Mouse (Mus musculus): Measurements from ENCODE around the gene Wnt16. TPM values are rescaled to one million over a fixed set of nuclear protein-coding genes. Genes with fewer than 3 reads are reported as not detected.

Wnt16 gene
- polyA plus RNA-seq, 1 experiment from 2014 or later, result 2.1 TPM

DNA sequence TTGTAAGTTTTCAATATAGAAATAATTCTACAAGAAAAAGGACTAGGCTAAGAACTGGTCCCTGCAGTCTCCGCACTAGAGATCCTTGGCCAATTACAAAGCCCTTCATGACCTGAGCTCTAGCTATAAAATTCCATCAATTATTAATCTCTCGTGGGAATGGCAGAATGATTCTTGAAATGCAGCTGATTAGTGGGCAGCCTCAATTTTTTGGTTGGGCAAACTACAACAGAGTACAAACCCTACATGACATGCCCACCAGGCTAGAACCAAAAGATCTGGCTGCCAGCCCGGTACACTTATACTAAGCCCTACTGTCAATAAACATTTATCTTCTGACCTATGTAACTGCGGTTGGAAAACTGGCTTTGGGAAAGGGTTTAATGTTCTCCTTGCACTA, 39.1 kb downstream of the Wnt16 start:
- H3K9me3 ChIP-seq, result no peaks in the 10 kb centered on the region
- no peak overlapping the region for H3K4me3 ChIP-seq (replicated peaks)
- H3K36me3 ChIP-seq, result 0 out of 2 replicates have a peak, but pooled peaks cover 10% of the 10 kb centered on the region
- ATAC-seq (ENCODE audit: insufficient read depth, low FRiP score, low read depth), result peak; percentile 41; the same call in 1 of the 2 replicates
- H3K27me3 ChIP-seq (replicated peaks), result no peaks in the 10 kb centered on the region
- no peak overlapping the region for H3K9ac ChIP-seq
- H3K4me1 ChIP-seq, result 0 out of 2 replicates have a peak, but pooled peaks cover 6% of the 10 kb centered on the region
- WGBS, result 36% methylated on average over 4 of the region's 4 CpGs
- H3K27ac ChIP-seq, result no peak overlapping the region
- H3K4me2 ChIP-seq, result no peak overlapping the region

GRCm38 (mm10) chr6:22327931-22328330, 39.9 kb downstream of the Wnt16 start:
- 0 out of 2 replicates have a peak, but pooled peaks cover 6% of the 10 kb centered on the region for H3K4me1 ChIP-seq
- H3K36me3 ChIP-seq, result 0 out of 2 replicates have a peak, but pooled peaks cover 10% of the 10 kb centered on the region
- WGBS, result 63% methylated on average over 8 of the region's 8 CpGs
- ATAC-seq (ENCODE audit: insufficient read depth, low FRiP score, low read depth), result no peak
- no peaks in the 10 kb centered on the region for H3K9me3 ChIP-seq
- no peak overlapping the region for H3K27ac ChIP-seq
- H3K4me2 ChIP-seq, result no peak overlapping the region
- H3K27me3 ChIP-seq (replicated peaks), result no peaks in the 10 kb centered on the region
- H3K4me3 ChIP-seq (replicated peaks), result no peak overlapping the region
- no peak overlapping the region for H3K9ac ChIP-seq

DNA sequence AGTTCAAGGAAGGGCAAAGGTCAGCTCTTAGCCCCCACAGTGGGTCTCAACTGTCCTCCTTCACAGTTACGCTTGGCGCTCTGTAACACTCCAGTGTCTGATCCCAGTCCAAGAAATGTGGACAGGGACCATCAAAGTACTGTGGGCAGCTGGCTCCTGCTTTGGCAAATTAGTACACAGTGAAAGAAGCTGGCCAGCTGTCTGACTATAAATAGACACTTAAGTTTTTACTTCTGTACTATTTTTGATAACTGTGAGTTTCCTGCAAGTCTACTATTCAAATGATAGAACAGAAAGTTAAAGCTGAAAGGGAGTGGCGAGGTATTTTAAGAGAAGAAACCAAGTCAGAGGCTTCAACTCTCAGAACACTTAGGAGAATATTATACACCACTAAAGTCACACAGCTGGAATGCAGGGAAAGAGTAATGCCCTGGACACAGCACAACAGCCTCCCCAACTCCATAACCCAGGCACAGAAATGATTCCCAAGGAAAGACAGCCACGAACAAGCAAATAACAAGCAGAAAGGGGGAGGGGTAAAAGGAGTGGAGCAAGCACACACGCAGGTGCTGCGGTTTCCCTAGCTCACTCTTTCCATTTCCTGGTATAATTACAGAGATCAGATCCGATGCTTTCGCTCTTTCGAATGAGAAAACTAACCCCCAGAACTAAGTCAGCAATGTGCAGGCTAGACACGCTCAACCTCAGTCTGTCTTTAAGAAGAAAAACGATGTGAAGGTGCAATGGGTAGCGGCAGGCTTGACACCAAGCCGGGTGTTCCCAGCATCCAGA, 42.3 kb downstream of the Wnt16 start:
- 0 out of 2 replicates have a peak, but pooled peaks cover 6% of the 10 kb centered on the region for H3K36me3 ChIP-seq
- 82% methylated on average over 13 of the region's 13 CpGs for WGBS
- H3K4me1 ChIP-seq, result 0 out of 2 replicates have a peak, but pooled peaks cover 6% of the 10 kb centered on the region
- no peak overlapping the region for H3K4me2 ChIP-seq
- ATAC-seq (ENCODE audit: insufficient read depth, low FRiP score, low read depth), result no peak
- H3K4me3 ChIP-seq (replicated peaks), result no peak overlapping the region
- no peaks in the 10 kb centered on the region for H3K27me3 ChIP-seq (replicated peaks)
- H3K9me3 ChIP-seq, result no peaks in the 10 kb centered on the region
- H3K9ac ChIP-seq, result no peak overlapping the region
- no peak overlapping the region for H3K27ac ChIP-seq

DNA sequence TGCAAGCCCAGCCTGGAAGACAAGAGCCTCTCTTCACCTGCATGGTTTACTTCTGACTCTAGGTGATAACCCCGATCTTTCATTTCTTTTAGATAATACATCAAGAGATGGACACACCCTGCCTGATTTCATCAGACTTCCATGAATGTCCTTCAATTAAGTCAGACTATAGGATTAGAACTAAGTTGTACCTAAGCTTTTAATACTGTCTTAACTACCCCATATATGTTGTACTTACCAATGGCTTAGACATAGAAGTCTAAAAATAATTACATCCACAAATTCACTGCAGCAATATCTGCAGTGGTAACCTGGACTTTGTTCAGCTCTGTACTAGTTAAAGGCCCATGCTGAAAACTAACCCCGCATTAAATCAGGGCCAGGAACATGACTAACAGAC, 44.5 kb downstream of the Wnt16 start:
- ATAC-seq (ENCODE audit: insufficient read depth, low FRiP score, low read depth), result no peak
- Histone ChIP-seq H3K27me3 (replicated peaks) (no peaks in the 10 kb centered on the region), H3K4me2 (no peak overlapping the region), H3K9me3 (no peaks in the 10 kb centered on the region), H3K9ac (no peak overlapping the region), H3K4me3 (replicated peaks) (no peak overlapping the region), H3K36me3 (0 out of 2 replicates have a peak, but pooled peaks cover 5% of the 10 kb centered on the region), H3K4me1 (0 out of 2 replicates have a peak, but pooled peaks cover 4% of the 10 kb centered on the region), H3K27ac (no peak overlapping the region)
- 88% methylated on average over 2 of the region's 2 CpGs for WGBS

- H3K4me1 ChIP-seq, result peaks cover 5% of the 10 kb centered on the region
- peak; percentile 73 for ATAC-seq (ENCODE audit: insufficient read depth, low FRiP score, low read depth)
- no peak overlapping the region for H3K4me3 ChIP-seq (replicated peaks)
- H3K27ac ChIP-seq, result no peak overlapping the region
- no peaks in the 10 kb centered on the region for H3K27me3 ChIP-seq (replicated peaks)
- H3K9me3 ChIP-seq, result no peaks in the 10 kb centered on the region
- H3K4me2 ChIP-seq, result no peak overlapping the region
- H3K36me3 ChIP-seq, result peaks cover 13% of the 10 kb centered on the region; the same call in 1 of the 2 replicates
- no peak overlapping the region for H3K9ac ChIP-seq
- 77% methylated on average over 15 of the region's 15 CpGs for whole genome bisulfite sequencing
These were observed 51.9 kb downstream of the Wnt16 start for GRCm38 (mm10) chr6:22339763-22340542.

DNA sequence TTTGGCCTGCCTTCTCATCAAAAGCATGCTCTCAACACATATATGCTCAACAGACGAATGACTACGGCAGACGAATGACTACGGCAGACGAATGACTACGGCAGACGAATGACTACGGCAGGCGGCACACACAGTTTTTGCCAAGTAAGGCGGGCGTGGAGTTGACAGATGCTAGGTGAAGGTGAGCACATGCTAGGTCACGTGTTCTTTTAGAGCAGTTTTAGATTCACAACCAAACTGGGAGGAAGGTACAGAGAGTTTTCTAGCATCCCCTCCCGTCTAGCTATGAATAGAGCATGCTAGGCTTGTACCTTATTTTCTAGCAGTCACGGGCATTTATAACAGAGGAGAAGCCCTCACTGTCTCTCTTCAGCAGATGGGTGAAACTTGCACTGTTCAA, 52.8 kb downstream of the Wnt16 start:
- no peaks in the 10 kb centered on the region for H3K9me3 ChIP-seq
- H3K4me1 ChIP-seq, result peaks cover 5% of the 10 kb centered on the region
- H3K4me2 ChIP-seq, result no peak overlapping the region
- H3K27me3 ChIP-seq (replicated peaks), result no peaks in the 10 kb centered on the region
- peaks cover 13% of the 10 kb centered on the region; the same call in 1 of the 2 replicates for H3K36me3 ChIP-seq
- H3K4me3 ChIP-seq (replicated peaks), result no peak overlapping the region
- H3K27ac ChIP-seq, result no peak overlapping the region
- no peak overlapping the region for H3K9ac ChIP-seq
- whole genome bisulfite sequencing, result 83% methylated on average over 14 of the region's 14 CpGs
- ATAC-seq (ENCODE audit: insufficient read depth, low FRiP score, low read depth), result no peak

DNA sequence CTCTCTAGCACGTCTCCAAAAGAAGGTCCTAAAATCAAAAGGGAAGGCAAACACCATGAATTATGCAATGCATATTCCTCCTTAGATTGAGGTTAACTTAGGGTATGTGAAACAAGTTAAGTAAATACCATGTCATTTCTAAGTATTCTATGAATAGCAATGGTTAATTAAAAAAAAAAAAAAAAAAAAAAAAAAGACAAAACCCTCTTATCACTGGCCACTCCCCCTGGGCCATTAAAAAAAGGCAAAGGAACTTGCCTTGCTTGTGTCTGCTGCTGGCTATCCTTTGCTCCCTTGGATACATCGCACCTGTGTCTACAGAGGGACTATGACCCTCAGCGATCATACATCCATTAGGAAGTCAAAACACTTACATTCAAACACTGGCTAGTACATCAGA, 55.3 kb downstream of the Wnt16 start:
- Histone ChIP-seq H3K9ac (no peak overlapping the region), H3K36me3 (peaks cover 7% of the 10 kb centered on the region; the same call in 1 of the 2 replicates), H3K9me3 (no peaks in the 10 kb centered on the region), H3K4me1 (peaks cover 13% of the 10 kb centered on the region), H3K4me3 (replicated peaks) (no peak overlapping the region), H3K4me2 (no peak overlapping the region), H3K27me3 (replicated peaks) (no peaks in the 10 kb centered on the region), H3K27ac (no peak overlapping the region)
- WGBS, result 33% methylated on average over 3 of the region's 3 CpGs
- no peak for ATAC-seq (ENCODE audit: insufficient read depth, low FRiP score, low read depth)

- Histone ChIP-seq H3K27ac (no peak overlapping the region), H3K9ac (no peak overlapping the region), H3K4me1 (peaks cover 13% of the 10 kb centered on the region), H3K4me2 (no peak overlapping the region), H3K36me3 (peaks cover 7% of the 10 kb centered on the region; the same call in 1 of the 2 replicates), H3K9me3 (no peaks in the 10 kb centered on the region), H3K4me3 (replicated peaks) (no peak overlapping the region), H3K27me3 (replicated peaks) (no peaks in the 10 kb centered on the region)
- 49% methylated on average over 6 of the region's 6 CpGs for WGBS
- no peak for ATAC-seq (ENCODE audit: insufficient read depth, low FRiP score, low read depth)
These were observed 55.7 kb downstream of the Wnt16 start for GRCm38 (mm10) chr6:22343706-22344105.

GRCm38 (mm10) chr6:22344443-22344842, 56.4 kb downstream of the Wnt16 start:
- no peak for ATAC-seq (ENCODE audit: insufficient read depth, low FRiP score, low read depth)
- WGBS, result 42% methylated on average over 6 of the region's 6 CpGs
- Histone ChIP-seq H3K4me1 (peaks cover 13% of the 10 kb centered on the region), H3K9ac (no peak overlapping the region), H3K4me3 (replicated peaks) (no peak overlapping the region), H3K9me3 (no peaks in the 10 kb centered on the region), H3K27ac (no peak overlapping the region), H3K36me3 (peaks cover 7% of the 10 kb centered on the region; the same call in 1 of the 2 replicates), H3K27me3 (replicated peaks) (no peaks in the 10 kb centered on the region), H3K4me2 (peak overlapping the region; percentile 13; the same call in 1 of the 2 replicates)

DNA sequence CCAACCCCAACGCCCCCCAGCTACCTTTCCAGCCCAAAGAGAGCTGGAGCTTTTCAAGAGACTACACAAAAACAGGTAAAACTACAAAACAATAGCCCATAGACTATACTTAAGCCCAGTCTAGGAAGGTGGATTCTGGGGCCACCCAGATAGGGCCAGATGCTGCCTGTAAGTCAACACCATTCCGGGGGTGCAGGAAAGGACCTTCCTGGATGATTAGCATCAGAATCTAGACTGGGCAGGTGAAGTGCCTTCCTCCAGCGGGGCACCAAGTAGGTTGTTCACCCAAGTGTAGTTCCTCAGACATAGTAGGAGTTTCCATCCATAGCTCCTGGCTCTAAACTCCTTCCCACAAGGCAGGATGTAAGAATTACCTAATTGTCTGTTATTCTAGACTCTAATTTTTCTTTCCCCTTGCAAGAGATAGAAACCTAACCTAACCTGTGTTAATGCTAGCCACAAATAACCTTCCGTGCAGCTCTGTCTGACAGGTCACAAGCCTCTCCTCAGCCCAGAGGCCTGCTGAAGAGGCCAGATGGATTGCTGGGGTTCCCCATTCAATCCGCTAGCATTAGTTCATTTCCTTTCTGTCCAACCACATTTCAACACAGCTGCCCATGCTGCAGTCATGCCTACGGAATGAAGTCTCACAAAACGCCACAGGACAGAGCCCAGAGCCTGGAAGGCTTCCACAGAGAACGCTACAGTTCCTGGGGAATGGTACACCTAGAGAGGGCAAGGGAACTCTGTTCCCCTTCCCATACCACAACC, 59.3 kb downstream of the Wnt16 start:
- H3K4me2 ChIP-seq, result no peak overlapping the region
- WGBS, result 66% methylated on average over 8 of the region's 8 CpGs
- H3K27me3 ChIP-seq (replicated peaks), result no peaks in the 10 kb centered on the region
- no peak overlapping the region for H3K27ac ChIP-seq
- H3K4me3 ChIP-seq (replicated peaks), result no peak overlapping the region
- H3K9ac ChIP-seq, result no peak overlapping the region; the same call in 1 of the 2 replicates
- ATAC-seq (ENCODE audit: insufficient read depth, low FRiP score, low read depth), result no peak
- H3K9me3 ChIP-seq, result no peaks in the 10 kb centered on the region
- peaks cover 13% of the 10 kb centered on the region for H3K4me1 ChIP-seq
- H3K36me3 ChIP-seq, result no peaks in the 10 kb centered on the region

Data from stomach, embryonic 15.5 days (tissue).